Mouse (Mus musculus): ENCODE measurements around the gene Prkca. TPM values are rescaled to one million over a fixed set of nuclear protein-coding genes. Genes with fewer than 3 reads are reported as not detected.

Prkca gene
- polyA plus RNA-seq, 3 experiments from 2014 or later = 16.4 to 20.1 (median 16.8) TPM

- ATAC-seq = no peak
These were observed 49.4 kb downstream of the Prkca start for GRCm38 (mm10) chr11:108294305-108294813.

DNA sequence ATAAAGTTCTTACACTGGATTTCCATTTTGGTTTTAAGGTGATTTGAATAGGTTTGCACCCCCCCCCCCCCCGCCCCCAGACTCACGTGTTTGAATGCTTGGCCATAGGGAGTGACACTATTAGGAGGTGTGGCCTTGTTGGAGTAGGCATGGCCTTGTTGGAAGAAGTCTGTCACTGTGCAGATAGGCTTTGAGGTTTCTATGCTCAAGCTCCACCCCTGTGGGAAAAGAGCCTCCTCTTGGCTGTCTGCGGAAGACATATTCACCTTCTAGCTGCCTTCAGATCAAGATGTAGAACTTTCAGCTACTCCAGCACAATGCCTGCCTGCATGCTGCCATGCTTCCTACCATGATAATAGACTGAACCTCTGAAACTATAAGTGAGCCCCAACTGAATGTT lies 49.9 kb downstream of the Prkca start:
- ATAC-seq = no peak

GRCm38 (mm10) chr11:108289192-108289591 lies 54.5 kb downstream of the Prkca start:
- ATAC-seq = no peak

- ATAC-seq = no peak
These were observed 56.4 kb downstream of the Prkca start for GRCm38 (mm10) chr11:108287321-108287720.

DNA sequence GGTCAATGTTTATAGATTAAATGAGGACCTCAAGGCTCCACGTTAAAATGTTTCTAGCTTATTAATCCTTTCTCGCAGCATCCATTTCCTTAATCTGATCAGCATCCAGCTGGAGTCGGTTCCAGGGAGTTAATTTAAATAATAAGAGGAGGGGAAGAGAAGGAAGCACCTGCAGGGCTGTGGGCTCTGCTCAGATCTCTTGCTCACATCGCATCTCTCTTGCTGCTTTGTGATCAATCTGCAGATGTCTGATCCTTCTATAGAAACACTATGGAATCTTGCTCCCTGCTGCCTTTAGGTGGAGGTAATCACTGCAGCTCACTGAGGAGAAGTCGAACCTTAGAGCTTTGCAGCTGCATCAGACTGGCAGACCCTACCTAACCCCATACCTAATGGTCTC lies 58.7 kb downstream of the Prkca start:
- ATAC-seq = no peak

GRCm38 (mm10) chr11:108282850-108283459 lies 60.8 kb downstream of the Prkca start:
- ATAC-seq = peak; percentile 27

DNA sequence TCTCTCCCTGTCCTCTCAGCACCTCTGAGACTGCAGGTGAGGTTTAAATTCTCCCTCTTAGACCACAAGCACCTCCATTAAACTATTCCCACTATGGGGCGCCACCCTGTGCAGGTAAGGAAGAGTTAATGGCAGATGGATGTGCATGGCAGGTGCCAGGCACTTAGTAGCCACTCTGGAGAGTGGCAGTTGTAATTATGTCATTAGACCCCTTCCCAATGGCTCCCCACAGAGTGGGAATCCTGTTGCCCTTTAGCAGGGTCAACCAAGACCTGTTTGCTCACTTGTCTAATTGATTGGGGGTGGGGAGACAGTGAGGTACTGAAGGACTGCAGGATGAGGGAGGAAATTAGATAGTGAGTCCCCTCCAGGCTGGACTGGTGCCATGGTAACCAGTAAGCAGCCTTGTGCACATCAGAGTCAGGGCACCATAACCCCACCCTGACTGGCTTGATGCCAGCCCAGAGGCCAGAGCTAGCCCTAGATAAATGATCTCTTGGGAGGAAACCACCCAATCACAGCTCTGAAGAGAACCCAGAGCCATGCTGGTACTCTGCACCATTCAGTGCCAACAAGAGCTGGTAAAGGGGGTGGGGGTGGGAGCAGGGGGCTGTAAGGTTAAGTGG lies 63.9 kb downstream of the Prkca start:
- ATAC-seq = no peak

- no peak for ATAC-seq
These were observed 66.6 kb downstream of the Prkca start for GRCm38 (mm10) chr11:108277096-108277495.

DNA sequence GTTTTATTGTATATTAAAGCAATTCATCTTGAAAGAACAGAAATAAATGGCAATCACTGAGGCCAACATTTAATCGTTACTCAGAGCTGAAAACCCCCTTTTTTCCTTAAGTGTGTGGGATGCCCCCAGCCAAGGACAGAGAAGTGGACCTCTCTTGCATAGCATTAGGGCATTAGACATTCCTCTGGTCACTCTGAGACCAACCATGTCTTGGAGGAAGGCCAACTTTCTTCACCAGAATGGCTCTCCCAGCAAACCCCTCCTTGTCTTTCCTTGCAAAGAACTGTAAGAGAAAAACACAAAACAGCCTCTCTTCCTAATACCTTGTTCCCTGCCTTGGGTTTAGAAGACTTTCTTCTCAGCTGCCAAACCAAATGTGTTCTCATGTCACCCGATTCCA lies 67.6 kb downstream of the Prkca start:
- ATAC-seq = no peak

GRCm38 (mm10) chr11:108274046-108274445 lies 69.7 kb downstream of the Prkca start:
- no peak for ATAC-seq

- peak; percentile 42 for ATAC-seq
These were observed 70.2 kb downstream of the Prkca start for GRCm38 (mm10) chr11:108273415-108273965.

DNA sequence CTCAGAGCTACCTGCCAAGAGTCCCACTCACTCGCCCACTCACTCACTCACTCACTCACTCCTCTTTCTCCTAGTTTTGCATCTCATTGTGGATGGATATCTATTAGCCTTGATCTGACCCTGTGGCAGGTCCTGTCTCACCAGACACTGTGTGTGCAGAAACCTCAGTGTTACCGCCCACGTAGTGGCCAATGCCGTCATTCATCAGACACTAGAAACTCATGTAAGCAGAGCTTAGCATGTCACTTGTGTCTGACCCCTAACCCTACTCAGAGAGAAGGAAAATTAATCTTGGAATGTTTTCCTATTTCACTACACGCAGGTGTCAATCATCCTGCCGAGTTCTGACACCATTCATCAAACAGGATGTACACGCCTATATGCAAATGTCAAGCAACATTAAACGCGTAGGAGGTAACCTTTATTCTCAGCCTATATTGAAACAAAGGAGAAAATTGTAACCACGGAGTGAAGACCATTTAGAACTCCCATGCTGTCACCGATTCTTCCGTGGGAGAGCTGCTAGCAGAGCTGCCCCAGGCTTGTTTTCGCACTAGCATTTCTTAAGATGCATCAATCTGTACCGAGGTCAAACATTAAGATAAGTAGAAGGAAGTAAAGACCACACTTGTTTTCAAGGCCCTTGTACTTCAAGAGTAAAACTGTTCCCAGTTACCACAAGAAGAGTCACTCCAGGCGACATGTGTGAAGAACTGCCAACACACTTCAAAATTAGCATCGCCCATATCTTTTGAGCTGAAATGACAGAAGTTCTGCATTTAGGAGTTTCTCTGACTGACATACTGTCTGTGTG lies 70.9 kb downstream of the Prkca start:
- ATAC-seq = peak; percentile 79

DNA sequence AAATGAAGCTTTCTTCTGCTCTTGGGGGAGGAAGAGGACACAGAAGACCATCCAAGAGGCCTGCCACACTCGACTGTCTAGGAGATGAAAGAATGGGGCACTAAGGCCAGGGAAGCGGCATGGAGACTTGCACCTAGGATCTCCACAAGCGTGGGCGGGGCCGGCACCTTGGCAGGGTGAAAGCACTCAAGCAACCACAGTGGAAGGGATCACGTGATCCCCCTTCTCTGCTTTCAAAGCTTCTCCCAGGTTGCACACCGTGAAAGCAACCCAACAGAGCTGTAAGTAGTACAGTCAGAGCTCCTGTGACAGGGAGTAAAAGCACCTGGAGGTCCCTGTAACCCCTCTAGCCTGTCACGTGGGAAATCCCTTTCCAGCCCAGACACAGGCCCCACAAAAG lies 72.4 kb downstream of the Prkca start:
- peak; percentile 57 for ATAC-seq

DNA sequence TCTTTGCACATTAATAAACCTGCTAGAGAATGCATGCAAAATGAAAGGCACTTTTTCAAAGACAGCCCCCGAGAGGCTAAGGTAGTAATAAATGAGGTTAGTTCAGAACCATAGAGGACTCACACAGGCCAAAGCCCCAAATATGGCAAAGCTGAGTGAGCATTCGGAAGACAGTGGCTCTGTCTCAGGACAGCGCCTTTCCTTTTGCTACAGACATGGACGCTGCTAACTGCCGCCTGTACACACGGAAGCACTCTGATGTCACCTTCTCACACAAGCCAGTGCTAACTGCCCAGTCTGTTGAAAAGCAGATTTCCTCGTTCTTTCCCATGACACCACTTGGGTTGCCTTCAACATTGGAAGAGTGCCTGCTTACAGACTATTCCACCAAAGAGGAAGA lies 74.2 kb downstream of the Prkca start:
- no peak for ATAC-seq

DNA sequence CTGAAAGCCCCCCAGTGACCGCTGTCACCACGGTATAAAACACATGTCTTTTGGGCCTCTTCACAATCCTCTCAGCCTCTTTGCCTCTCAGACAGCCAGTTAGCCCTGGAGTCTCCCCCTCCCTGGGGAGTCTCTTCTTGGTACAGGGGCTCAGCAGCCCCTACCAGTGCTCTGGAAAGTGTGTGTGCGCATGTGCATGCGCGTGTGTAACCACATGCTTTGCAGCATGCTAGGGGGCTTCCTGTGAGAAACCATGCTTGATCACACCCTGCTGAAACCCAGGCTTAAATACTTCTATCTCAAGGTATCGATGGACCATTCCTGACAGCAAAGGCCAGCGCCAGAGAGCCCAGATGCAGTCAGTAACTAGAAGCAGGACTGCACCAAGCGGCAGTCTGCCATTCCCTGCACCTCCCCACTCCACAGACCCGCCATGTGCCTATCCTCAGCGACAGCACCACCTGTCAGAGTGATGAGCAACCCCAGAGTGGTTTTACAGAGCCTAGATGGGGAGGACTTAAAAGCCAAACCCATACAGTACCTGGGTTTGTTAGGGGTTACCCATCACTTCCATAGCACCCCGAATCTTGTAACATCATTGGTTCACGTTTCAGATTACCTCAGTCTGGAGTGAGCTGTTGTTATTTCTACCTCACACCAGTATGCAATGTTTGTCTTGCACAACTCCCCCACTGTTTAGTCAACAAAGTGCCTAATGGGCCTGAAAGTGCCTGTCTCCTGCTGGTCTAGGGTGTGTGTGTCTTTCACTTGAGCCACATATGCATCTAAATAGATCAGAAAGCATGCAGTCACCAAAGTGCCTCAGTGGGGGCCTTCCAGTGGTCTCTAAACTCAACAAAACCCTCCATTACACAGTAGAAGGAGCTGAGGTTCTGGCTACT lies 75.1 kb downstream of the Prkca start:
- ATAC-seq = no peak

GRCm38 (mm10) chr11:108267825-108268224 lies 75.9 kb downstream of the Prkca start:
- ATAC-seq = no peak

DNA sequence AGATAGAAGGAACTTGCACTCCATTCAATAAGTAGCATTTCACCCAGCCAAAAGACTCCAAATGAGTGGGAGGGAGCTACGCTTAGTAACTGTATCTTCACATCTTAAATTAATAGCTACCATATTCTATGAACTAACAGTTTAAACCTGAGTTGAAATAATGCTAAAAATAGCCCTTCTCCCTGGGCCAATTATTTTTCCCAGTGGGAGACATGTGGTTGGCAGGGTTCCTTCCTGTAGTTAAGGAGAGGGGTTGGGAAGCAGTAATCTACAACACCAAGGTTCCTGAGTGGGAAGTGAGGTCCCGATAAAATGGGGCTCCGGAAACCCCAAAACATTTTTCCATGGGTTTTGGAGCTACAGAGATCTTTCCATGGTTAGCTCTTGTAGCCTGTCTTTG lies 76.7 kb downstream of the Prkca start:
- ATAC-seq = no peak

- ATAC-seq = no peak
These were observed 79.9 kb downstream of the Prkca start for GRCm38 (mm10) chr11:108263868-108264267.

GRCm38 (mm10) chr11:108263406-108263805 lies 80.3 kb downstream of the Prkca start:
- ATAC-seq = no peak

DNA sequence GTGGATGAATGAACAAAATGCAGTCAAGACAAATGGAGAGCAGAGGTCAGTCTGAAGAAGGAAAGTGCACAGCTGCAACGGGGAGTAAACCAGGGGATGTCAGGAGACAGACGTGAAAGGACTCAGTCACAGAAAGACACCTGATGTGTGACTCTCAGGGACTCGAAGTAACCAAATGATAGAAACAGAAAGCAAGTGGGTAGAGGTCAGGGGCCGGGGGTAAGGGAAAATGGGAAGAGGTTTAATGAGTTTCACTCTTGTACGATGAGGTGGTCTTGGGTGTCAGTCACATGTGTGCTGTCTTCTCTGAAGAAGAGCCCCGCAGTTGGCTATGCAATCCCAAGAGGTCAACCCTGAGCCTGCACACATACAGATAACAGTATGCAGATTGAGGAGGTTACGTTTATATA lies 82.0 kb downstream of the Prkca start:
- ATAC-seq = no peak

DNA sequence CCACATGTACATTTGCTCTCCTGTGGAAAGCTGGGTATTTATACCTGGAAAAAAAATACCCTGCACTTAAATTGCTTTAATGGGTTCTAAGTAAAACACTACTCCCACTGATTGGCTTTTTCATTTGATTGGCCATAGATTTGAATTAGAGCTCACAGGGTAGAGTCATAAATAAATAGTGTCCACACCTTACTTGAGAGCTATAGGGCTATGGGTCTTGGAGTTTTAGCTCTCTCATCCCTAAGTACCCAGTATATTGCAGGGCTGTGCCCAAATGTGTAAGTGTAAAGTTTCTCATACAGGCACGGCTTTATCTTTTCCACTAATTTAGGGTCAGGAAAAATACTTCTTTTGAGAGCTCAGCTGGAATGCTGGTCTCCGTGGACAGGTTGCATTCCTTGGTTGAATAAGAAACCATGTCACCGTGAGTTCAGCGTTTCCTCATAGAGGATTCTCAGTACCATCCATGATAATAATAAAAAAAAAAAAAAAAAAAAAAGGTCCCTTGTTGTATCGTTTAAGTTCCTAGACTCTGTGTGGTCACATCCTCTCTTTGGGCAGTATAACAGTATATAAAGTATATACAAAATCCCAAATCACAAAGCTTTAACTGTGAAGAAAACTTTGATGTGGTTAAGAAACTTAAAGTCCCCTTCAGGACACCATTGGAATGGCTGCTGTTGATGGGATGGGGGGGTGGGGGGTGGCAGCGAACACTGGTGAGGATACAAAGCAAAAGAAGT lies 82.8 kb downstream of the Prkca start:
- ATAC-seq = no peak

Data from inflammation-experienced regulatory T-cells, adult 6 months (primary cell).